Mouse (Mus musculus) cerebellum, postnatal 36 days (tissue): ENCODE data around the gene Lhpp.
A peak's percentile ranks its signal among the peaks of the same experiment; 100 is the strongest.
"Not testable (repeated sequence)": the region's sequence is repeated elsewhere in the genome, so short reads cannot be mapped to it uniquely, and the experiment has no call there.

Source experiments
- DNase-seq, 2 experiments: peaks; one replicate each; pipeline ENCODE4 v3.0.0; 2021 to 2022; ENCODE audit warnings: mixed read lengths in 2 of 2

Gene Lhpp

DNA sequence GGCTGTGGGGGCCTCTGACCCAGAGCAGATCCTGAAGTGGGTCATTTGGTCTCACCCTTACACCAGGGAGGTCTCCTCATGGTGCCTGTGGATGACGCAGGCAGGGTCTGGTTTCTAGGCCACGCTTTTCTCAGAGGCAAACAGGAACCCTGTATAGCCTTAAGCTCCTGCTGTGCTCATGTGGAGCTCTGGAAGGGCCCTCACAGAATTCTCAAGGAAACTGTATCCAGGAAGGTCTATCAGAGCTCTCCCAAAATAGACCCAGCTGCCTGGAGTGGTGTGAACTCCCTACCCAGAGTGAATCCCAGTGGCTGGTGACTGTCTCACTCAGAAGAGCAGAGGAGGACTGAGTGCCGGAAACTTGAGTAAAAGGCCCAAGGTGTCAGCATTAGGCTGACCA lies 44.0 kb downstream of the Lhpp start:
- DNase-seq: no peak

DNA sequence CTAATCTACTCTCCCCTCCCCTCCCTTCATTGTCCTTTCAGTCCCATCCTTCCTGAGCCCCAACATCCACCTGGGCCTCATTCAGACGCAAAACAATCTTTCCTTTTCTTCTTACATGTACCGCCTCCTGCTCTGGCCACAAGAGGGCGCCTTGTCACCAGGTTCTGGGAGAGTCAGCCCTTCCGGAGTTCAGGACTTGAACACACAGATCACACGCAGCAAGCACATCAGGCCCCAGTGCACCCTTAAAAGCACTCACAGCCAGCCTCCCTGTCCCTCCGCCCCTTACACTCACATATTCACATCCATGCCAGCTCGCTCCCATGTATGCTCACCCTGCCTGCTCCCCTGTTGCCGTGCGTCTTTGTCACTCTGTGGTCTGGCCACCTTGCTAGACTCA lies 45.6 kb downstream of the Lhpp start:
- peak; percentile 92 to 94 for DNase-seq

DNA sequence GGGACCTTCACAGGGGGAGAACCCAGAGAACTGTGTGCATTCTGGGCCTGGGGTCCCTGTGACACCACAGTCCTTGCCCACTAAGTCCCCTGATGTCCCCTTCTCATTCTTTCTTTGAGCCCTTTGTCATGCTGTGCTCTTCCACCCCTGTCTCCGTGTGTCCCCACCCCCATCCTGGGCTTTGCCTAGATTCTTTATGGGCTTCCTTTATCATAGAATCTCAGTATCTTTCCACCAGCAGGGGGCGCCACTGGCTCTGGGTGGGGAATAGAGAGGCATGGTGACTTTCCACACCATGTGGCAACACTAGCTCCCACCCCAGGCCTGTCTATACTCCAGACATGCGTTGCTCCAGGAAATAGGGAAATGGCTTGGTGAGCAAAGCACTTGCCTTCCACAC lies 46.1 kb downstream of the Lhpp start:
- peak; percentile 92 to 96 for DNase-seq

DNA sequence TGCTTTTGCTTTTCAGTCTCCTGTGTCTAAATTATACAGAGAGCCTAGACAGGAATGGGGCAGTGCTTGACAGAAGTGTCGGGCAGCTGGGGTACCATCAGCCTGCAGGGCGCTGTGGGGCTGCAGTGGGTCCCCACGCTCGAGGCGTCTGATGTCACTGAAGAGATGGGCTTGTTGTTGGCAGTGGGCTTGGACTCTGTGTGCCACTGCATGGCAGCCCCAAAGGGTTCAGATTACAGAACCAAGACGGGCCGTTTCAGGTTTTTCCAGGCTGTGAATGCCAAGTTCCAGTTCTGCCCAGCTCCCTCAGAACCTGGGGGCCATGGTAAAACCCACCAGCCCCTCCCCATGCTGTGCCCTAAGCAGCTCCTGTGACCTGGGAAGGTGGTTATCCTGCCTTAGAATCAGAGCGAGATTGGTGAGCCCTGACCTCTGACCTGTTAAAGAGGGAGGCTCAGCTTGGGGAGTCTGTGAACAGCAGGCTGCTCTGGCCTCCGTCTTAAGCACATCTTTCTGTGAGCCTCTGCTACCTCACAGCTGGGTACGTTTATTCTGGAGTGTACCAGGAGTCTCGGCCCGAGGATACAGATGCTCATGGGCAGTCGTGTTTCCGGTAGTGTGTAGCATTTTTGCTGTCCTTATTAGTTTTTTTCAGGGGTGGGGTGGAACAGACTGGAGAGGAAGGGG lies 47.1 kb downstream of the Lhpp start:
- DNase-seq: no peak

DNA sequence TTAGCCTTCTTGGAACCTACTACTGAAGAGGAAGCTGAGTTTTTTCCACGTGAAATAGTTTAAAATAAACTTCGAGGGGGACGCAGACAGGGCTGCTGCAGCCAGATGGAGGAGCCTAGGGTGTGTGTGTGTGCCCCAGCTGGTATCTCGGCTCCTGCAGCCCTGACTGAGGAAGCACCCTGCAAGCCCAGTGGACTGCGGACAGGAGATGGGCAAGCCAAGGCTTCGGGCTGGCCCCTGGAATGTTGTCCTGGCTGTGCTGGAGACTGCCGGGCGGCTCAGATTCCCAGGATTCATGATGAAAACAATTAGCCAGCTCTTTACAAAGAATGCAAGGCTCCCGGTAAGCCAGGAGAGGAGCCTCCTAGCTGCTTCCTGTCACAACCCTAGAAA lies 47.6 kb downstream of the Lhpp start:
- no peak for DNase-seq

DNA sequence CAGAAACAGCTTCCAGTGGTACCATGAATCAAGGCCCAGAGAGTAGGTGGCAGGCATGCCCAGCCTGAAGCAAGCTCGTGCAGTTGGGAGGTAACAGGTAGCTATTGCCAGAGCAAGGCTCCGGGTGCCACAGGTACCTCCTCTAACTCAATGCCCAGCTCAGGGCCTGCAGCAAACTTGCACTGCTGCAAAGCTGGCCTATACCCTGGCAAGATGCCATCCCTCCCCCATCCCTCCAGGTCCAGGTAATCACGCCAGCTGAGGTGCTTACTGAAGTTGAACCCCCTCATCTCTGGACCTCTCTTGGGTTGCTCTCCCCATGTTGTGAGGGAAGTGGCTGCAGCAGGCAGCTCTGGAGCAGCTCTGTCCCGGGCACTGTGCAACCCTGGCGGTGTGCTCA lies 48.2 kb downstream of the Lhpp start:
- DNase-seq: no peak

DNA sequence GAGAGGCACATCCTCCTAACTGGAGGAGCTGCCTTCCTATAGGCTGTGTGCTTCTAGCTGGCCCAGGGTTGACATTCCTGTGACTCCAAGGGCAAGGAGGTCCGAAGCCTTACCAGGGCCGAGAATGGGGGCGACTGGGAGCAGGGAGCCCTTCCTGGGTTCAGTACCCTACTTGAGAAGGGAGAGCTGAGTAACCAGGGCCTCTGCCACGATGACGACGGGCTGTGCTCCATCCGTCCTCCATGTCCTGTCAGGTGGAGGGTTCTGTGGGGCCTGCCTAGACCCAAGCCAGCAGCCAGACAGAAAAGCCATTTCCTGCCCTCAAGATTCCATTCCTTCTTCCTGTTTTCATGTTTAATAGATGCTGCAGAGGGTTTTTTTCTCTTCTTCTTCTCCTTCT lies 49.2 kb downstream of the Lhpp start:
- DNase-seq: no peak

DNA sequence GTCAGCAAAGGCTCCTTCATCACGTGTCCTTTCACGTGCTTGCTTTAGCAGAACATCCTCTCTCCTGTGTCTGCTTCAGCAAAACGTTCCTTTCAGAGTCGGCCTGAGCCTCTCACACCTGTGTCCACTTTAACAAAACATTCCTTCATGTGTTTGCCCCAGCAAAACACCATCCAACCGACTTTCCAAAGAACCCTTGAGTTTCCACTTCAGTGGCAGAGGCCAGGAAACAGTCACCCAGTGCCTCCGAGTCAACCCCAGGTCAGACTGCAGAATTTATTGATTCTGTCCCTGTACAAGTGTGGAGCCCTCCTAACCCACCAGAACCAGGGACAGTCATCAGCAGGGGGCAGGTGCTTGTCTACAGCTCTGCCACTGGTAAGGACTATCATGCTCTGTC lies 52.4 kb downstream of the Lhpp start:
- not testable (repeated sequence) for DNase-seq

DNA sequence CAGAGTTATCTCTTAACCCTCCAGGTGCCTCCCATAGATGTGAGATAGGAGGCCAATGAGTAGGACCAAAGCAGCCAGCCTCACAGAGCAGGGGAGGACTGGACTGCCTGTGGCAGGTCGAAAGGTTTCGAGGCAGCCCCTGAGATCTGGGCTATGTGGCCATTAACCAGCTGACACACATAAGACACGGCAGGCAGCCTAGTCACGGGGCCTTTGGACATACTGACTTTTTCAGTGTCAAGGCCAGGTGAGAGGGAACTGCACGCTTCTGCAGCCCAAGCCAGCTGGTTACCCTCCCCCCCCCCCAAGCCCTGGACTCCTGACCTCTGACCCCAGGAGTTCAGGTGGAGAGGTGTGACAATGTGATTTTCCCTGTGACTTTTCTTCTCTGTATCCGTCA lies 54.4 kb downstream of the Lhpp start:
- DNase-seq: no peak

DNA sequence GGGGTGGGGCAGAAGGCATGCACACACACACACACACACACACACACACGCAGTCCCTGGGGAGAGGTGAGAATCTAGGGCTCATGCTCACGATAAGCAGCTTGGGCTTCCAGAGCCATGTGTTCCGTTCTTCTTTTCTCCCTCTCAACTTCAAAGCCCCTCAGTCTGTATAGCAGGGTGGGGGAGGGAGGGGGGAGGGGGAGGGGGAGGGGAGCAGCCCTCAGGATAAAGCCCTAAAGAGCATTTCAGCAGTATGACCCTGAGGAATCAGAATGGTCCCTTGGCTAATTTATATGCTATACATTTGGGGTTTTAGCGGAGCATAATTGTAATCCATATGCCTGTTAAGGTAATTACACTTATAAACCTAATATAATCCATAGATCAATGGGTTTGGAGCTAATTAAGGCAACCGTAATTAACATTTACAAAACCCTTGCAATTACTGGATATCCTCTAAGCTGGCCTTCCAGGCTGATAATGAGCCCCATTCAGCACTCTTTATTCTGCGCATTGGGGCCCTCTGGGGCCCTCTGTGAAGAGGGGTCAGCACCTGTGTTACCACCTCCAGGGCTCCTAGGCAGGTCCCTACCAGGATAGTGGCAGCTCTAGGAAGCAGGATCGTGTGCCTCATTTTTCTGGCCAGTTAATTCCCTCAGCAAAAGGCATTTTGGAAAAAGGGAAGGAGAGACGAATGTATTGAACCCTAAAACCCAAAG lies 55.4 kb downstream of the Lhpp start:
- DNase-seq: no peak

DNA sequence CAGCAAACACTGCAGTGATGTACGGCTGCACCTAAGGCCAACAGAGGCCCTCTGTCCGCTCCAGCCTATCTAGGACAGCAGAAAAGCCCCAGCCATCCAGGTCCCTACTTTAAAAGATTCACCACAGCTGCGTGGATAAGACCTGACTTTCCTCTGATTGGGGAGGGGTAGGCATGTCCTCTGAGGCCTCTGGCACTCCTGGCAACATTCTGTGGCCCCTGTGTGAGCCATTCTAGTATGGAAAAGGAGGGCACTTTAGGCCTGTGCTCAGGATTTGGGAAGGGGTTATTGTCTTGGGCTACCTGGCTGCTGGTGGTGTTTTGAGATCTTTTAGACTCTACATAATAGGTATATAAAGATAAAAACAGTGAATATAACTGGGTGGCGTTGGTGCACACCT lies 56.1 kb downstream of the Lhpp start:
- DNase-seq: no peak

DNA sequence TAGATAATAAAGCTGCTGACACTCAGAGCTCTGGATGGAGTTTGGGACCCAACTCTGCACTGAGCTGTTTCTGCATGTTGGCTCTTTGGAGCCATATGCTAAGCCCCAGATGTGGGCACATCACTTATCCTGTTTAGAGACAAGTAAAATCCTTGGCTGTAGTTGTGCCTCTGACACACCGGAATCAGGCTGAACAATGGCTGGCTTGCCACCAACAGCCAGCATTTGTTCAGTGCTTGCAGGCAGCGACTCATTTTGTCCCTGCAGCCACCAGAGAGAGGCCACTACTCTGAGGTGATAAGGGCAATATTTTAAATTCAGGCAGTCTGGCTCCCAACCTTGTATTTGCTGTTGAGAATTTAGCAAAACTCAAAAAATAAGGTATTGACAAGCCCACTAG lies 58.2 kb downstream of the Lhpp start:
- DNase-seq: no peak

DNA sequence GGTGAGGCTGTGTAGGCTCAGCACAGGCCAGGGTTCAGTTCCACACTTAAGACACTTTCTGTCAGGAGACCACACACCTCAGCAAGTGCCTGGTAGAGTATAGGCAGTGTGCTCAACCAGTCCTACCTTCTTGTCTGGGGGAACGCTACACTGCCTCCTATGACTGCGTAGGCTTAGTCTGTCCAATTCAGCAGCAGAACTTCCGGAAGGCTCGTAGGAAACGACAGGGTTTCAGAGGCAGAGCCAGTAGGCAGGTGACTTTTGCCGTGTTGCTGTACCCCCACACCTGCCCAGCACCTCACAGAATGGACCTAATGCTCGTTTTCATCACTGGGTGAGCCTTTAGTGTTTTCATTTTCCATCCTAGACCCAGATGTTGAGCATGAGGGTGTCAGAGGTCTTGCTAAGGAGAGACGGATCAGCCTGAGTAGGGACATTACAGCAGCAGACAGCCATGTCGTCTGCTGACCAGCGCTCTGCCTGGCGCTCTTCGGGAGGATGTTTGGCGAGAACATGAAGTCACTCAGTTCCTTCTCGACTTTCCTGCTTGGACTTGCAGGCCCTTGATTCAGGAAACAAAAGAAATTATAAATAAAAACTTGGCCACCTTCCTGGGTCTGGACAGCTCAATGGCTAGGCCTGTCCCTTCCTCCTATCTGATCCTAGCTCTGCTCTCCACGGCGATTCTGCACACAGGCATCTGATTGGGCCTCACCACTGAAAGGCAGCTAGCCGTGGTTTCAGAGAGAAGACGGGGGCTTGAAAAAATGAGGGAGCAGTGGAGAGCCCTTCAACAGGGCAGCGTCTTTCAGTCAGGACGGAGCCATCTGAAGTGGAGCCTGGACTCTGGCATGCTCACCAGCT lies 59.8 kb downstream of the Lhpp start:
- DNase-seq: no peak

DNA sequence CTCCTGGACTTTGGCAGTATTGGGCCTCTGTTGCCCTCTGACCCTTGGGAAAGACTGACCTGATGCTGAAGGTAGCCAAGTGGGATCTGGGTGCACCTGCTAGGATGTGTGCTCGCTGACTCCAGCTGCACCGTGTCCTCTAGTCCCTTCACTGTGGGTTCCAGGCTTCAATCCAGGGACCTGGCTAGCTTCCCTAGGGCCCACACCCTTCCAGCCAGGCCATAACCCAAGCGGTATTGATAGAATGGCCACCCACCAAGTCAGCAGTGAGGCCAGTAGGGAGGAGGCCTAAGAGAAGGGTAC lies 60.4 kb downstream of the Lhpp start:
- peak in 1 of 2 experiments; percentile 17 for DNase-seq

DNA sequence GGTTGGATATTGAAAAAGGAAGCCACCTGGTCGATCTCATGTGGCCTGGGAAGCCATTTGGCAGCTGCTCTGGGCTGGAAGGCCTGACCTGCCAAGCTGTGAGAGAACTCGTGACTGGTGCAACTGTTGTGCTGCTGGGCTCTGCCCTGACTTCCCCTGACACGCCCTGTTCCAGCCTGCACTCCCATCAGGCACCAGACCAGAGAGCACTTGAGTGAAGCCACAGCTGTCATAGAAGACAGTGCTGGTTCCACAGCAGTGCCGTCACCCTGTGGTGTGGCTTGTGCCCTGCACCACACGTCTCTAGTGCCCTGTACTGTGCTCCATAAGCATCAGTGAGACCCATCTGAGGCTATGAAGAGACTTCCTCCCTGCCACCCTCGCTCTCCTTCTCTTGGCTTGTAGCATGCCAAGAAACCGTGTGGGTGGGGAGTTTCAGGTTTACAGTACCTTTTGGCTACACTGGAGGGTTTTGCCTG lies 62.1 kb downstream of the Lhpp start:
- DNase-seq: peak; percentile 39 to 49

DNA sequence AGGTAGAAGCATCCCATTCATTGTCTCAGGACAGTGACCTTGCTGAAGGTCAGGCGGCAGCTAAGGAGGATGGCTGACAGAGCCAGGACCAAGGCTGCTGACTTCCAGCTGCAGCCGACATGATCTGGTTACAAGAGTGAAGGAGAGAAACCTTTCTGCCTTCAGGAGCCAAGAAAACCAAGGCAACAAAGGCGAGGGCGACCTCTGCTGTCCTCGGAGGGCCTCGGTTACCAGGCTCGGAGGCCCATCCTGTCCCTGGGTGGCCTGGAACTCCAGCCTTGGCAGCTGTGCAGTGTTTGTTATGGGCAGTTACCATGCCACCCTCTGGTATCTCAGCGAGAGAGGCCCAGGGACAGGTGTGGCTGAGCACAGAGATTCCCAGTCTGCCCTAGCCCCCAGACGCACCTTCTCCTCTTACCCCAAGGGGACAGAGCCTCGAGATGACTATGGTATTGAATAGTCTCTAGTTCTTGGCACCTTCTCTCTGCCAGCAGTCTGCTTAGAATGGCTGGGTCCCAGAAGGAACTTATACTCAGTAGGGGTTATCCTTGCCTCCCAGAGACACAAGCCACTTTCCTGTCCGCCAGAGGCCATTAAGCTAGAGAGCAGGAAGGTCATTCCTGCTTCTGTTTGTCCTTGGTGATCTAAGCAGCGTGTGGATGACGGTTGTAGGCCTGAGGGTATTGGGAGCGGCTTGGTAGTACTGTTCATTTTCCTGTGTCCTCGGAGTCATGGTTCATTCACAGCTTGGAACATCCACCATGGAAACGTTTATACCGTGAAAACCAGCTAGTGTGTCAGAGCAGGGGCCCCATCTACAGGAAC lies 63.7 kb downstream of the Lhpp start:
- DNase-seq: peak; percentile 35

DNA sequence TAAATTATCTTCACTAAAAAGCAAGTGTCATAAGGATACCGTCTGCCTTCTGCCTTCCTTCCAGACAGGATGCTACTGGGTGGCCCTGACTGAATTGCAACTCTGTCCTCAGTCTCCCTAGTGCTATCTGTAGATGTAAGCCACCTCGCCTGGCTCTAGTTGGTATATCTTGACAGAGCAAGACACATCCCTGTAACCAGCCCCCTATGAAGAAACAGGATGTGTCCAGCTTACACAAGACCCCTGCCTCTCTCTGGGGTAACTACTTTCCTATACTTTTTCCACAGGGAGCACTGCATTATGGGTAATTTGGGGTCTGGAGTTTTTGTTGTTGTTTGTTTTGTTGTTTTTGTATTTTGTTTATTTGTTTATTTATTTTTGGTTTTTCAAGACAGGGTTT lies 65.5 kb downstream of the Lhpp start:
- DNase-seq: no peak

DNA sequence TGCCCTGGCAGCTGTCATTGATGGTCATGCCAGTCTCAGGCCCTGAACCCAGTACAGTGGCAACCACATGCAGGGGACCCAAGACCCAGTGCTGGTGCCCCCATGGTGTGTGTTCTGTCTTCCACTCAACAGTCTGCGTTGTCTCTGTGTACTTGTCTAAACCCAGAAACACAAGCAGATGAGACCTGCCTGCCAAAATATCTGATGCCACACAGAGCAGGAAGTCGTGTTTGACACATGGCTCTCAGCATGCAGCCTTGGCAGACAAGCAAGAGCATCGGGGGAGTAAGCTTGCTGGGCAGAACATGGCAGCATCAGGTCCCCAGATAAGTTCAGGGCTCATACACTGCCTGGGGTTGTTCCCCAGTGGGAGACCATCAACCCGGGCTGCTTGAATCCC lies 68.7 kb downstream of the Lhpp start:
- peak; percentile 92 for DNase-seq

DNA sequence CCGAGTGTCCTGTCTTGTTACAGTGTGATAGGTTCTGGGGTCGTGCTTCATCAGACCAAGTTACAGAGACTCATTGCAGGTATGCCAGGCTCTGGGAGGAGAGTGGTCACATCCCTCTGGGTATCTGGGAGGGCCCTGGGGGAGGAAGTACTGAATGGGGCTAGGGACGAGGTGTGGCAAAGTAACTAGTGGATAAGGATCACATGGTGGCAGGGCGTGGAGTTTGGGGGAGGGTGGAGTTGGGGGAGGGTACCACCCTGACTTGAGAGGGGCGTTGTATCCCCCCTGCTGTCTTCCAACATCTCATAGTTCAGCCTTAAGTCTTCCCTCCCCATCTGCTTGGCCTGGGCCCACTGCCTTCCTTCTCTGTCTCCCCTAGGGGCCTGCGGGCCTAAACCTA lies 69.1 kb downstream of the Lhpp start:
- peak in 1 of 2 experiments; percentile 28 for DNase-seq

DNA sequence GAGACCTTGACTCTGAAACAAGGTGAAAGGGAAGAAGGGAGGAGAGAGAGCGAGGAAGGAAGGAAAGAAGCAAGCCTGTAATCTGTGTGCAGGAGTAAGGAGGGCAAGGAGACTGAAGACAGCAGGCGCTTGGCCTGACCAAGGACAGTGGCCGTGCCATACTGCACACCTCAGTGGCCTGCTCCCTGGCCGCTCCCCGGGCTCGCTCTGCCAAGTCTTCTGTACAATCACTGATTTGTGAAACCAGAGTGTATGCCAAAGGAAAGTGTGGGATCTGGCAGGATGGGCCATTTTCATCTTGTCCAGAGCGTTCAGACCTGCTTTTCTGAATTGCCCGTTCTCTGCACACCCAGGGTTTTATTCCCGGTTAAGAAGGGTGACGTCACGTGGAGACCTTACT lies 70.9 kb downstream of the Lhpp start:
- peak; percentile 86 to 87 for DNase-seq

DNA sequence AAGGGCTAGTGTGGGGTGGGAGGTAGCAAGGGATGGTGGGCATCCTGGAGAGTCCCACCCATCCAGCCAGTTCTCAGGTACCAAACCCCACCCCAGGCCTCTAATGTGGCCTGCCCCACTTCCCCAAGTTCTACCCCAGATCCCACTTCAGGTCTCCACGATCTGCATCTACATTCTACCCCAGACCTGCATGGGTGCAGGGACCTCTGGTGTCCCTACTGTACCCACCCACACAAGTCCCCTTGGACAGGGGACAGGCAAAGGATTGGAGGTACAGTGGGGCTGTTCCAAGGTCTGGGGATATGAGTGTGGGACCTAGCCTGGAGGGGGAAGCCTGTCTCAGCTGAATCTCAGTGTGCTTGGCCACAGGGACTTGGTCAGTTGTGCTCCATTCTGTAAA lies 71.4 kb downstream of the Lhpp start:
- DNase-seq: no peak

DNA sequence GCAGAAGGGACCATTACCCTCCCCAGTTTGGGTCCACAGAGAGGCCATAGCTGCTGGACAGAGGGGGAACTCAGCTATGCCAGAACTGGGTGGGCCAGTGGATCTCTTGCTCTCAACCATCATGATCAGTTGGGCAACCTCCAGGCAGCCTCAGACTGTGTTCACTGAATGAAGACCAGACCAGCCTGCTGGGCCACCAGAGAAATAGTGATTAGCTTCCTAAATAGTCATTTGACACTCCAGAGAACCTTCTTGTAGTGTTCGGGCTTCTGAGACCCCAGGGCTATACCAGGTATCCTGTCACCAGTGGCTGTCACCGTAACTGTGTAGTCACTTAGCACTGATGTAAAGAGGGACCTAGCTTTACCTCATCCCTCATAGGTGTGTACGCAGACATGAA lies 71.9 kb downstream of the Lhpp start:
- DNase-seq: no peak

DNA sequence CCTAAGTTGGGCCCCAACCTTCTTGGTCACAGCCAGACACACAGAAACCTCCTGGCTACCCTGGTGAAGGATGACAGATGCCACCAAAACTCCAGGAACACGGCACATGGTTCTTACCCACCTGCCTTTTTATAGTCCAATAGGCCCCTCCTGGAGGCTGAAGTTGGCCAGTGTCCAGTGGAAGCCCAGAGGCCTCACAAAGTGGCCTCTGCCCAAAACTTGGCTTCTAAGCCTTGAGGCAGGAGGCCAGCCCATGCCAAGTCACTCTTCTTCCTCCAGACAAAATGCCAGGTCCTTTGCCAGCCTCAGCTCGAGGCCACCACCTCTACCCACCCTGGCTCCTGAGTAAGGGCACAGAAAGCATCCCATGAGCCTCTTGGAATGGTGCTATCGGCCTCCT lies 72.5 kb downstream of the Lhpp start:
- DNase-seq: peak in 1 of 2 experiments; percentile 37
